Mouse (Mus musculus) gastrocnemius, adult 8-10 months (tissue): ENCODE measurements around the gene Samd1. TPM values are rescaled to one million over a fixed set of nuclear protein-coding genes. Genes with fewer than 3 reads are reported as not detected.

Experiments used
- DNase-seq, 2 experiments: peaks; one replicate each; pipeline ENCODE4 v3.0.0; 2022; ENCODE audit warnings: low spot score in 2 of 2
- total RNA-seq, 4 experiments: library from RNA; stranded (reverse); gene quantifications; 2 replicates each; pipeline ENCODE4 v1.2.4; 2022

Samd1 gene
- total RNA-seq: 10 to 100 TPM; 14.6 to 17.7 (median 16.2) TPM

DNA sequence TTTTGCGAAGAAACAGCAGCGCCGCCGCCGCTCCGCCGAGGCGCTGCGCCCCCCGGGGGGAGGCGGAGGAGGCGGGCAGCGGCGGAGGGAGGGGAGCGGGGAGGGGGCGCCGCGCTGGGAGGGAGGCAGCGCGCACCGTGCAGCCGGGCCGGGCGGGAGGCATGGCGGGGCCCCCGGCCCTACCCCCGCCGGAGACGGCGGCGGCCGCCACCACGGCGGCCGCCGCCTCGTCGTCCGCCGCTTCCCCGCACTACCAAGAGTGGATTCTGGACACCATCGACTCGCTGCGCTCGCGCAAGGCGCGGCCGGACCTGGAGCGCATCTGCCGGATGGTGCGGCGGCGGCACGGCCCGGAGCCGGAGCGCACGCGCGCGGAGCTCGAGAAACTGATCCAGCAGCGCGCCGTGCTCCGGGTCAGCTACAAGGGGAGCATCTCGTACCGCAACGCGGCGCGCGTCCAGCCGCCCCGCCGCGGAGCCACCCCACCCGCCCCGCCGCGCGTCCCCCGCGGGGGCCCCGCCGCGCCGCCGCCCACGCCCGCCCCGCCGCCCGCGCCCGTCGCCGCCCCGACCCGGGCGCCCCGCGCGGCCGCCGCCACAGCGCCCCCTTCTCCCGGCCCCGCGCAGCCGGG is at the start of gene Samd1:
TSS of gene Samd1 (plus strand) at position 162 of the 631 bp plus-strand sequence.
- DNase-seq: peak in 1 of 2 experiments; percentile 51

- DNase-seq: no peak
Observed at GRCm38 (mm10) chr8:83954749-83955105, 42.7 kb upstream of the Samd1 start.

DNA sequence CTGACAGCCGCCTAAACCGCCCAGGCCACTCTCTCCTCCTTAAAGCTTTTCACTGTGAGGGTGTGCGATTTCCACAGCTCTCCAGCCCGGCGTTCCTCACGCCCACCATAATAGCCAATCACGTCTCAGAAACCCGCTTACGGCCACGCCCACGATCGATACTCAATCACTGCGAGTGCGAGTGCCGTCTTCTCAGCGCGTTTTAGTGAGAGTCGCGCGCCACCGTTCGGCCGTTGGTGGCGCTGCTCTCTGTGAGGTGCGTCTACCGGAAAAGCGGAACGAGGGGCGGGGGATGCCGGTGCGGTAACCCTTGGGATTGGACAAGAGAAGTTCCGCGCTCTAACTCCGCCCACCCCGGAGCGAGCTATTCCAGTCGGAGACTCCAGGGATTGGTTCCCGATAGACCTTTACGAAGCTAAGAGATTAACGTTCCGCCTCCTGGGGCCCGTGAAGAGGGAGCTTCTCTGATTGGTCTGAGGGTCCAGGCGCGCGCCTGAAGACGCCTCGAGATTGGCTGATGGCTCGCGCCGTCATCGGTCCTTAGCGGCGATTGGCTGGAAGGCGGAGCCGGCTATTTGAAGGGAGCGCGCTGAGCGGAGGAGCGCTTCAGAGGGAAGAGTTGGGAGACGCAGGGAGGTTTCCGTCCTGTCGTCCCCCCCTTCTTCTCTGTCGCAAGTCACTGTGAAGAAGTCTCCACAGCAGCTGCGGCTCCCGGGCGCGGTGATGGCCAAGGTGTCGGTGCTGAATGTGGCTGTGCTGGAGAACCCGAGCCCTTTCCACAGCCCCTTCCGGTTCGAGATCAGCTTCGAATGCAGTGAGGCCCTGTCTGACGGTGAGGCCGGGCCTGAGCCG is 42.1 kb upstream of the Samd1 start, which contains the start of the genes Gm10644 and Asf1b:
TSS of gene Gm10644 (minus strand) at position 100 of the 852 bp plus-strand sequence.
TSS of gene Asf1b (plus strand) at position 402 of the 852 bp plus-strand sequence.
- DNase-seq: peak; percentile 97 to 98

DNA sequence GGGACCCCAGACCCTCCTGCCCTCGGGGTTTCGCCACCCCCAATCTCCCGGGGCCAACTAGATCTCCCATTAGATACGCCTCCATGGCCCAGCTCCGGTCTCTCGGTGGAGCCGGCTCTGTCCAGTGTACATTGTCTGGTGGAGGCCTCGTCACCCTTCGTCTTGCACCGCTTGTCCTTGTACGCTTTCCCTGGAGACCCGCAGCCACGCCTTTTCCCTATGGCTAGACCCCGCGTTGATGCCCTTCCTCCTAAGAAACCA is 41.6 kb upstream of the Samd1 start:
- no peak for DNase-seq

DNA sequence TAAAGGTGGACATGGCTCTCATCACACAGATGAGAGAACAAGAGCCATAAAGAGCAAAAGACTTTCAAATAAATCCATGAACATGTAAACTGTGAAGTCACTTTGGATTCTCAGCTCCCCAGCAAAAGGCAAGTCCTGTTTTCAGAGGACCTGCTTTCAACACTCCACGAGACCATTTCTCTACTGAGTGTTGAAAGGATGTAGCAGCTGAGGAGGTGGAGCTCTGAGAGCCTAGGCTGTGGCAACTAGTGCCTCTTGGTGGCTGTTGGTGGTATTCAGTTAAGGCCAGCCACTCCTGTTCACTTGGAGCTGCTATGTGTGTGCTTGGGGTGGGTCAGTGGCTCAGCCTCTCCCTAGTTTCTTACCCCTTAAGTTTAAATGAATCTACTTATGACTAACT is 40.7 kb upstream of the Samd1 start:
- DNase-seq: no peak

GRCm38 (mm10) chr8:83964015-83964765 is 33.3 kb upstream of the Samd1 start:
- DNase-seq: peak; percentile 70 to 72

DNA sequence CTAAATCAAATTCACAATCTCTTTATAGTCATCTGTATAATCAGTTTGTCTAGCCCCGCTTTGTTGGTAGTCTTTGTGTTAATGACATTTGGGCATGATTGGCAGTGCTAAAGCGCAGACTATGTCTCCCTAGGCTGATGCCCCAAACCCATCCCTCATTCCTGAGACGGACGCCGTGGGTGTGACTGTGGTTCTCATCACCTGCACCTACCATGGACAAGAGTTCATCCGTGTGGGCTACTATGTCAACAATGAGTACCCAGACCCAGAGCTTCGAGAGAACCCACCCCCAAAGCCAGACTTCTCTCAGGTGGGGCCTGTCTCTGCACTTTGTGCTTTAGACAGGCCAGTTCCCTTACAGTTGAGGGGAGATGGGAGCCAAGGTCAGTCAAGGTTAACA is 29.8 kb upstream of the Samd1 start:
- DNase-seq: no peak

- DNase-seq: no peak
Observed at GRCm38 (mm10) chr8:83971121-83971520, 26.4 kb upstream of the Samd1 start.

GRCm38 (mm10) chr8:83971661-83972060 is 25.8 kb upstream of the Samd1 start:
- DNase-seq: no peak

- DNase-seq: peak; percentile 96 to 98
Observed at GRCm38 (mm10) chr8:83972150-83973120, 25.0 kb upstream of the Samd1 start, which contains the start of gene Prkaca. Prkaca (plus strand) TSS chr8:83972993.

DNA sequence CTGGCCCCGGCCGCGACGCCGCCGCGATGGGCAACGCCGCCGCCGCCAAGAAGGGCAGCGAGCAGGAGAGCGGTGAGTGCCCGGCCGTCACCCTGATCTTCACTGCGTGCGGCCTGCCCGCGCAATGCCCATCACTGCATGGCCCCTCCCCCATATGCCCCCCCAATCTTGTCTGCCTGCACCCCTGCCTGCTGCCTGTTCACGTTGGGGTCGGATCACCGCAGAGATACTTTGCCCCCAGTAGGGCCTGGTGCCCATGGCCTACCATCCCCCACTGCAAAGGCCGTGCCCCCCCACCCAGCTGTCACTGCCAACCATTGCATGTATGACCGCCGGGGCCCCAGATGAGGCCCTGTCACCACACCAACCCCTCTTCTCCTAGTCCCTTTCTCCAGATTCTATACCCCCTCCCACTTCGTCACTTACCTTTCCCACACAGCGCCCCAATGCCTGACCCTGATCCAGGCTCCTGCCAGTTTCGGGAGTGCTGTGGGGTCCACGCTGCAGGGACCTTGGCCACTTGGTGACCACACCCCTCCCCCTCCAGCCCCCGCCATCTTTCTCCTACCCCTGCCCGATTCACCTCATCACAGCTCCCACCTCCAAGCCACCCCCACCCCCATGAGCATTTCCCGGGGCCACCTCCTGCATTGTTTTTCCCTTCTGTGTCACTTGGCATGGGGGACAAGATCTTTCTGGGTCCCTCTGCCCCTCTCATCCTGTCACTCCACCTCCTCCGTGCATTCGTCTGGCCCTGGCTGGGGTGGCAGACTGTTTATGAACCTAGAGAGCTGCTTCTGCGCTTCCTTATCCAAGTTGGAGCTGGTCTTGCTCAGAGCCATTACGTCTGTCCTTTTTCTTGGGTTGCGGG is 24.1 kb upstream of the Samd1 start:
- DNase-seq: no peak

DNA sequence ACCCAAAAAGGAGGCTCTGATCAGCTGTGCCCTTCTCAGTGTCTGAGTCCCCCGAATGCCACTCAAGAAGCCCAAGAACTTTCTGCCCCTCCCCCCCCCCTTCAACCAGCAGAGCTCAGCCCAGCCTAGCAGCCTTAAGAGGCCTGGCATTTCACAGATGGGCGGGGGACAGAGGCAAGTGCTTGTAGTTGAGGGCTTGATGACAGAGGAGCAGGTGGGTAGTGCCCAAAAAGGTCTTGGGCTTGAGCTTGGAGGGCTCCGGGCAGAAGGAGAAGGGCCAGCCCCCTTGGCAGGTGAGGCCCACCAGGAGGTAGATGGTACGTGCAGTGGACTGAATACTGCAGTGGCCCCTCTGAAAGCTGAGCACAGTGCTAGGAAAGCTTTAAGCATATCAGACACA is 23.0 kb upstream of the Samd1 start:
- DNase-seq: no peak

- DNase-seq: no peak
Observed at GRCm38 (mm10) chr8:83976101-83976630, 21.3 kb upstream of the Samd1 start.

GRCm38 (mm10) chr8:83976779-83977350 is 20.6 kb upstream of the Samd1 start:
- DNase-seq: no peak

DNA sequence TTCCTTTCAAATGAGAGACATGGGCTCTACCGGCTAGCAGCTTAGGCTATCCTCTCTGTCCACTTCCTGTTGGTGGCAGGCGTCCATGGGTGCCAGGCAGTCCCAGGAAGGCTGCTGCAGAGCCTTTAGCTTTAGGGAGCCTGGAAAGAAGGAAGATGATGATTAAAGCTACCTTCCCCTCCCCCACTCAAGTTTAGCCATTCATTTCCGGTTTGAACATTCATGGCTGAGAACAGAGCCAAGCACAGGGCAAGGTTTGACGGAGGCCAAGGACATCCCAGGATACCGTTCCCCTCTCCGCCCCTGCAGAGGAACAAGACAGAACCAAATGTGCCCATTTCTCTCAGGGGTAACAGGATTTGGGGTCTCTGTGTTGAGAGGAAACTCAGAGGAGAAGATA is 19.8 kb upstream of the Samd1 start:
- no peak for DNase-seq

DNA sequence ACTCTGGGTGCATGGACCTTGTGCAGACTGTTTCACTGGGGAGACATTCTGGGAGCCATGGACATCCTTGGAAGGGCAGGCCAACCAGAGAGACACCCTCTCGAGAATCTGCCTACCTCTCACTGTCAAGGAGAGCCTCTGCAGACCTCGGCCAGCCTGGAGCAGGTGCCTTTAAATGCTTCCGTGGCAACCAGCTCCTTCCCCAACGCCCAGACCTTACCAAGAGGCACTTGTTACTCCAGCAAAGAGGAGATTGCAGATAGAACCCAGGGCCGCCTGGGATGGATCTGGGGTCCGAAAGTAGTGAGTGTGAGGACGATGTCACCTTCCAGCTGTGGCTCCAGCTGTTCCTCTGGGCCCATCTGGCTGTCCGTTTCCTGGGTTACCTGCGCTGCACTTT is 19.3 kb upstream of the Samd1 start:
- no peak for DNase-seq

- DNase-seq: peak in 1 of 2 experiments; percentile 78
Observed at GRCm38 (mm10) chr8:83980250-83980649, 17.2 kb upstream of the Samd1 start.

DNA sequence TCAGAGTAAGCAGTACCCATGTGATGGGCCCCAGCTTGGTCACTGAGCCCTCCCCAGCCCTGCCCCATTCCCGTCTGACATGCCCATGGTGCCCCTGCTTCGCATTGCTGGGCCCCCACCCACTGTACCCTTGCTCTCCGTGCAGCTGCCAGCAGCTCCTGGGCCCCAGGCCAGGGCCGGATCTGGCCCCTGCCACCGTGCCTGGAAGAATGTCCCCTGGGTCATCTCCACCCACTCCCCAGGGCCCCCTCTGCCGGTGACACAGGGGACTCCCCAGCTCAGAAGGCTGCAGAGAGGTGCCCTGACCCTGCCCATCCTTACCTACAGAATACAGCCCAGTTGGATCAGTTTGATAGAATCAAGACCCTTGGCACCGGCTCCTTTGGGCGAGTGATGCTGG is 16.6 kb upstream of the Samd1 start:
- peak; percentile 75 to 83 for DNase-seq

- DNase-seq: no peak
Observed at GRCm38 (mm10) chr8:83981533-83981932, 15.9 kb upstream of the Samd1 start.
